Mouse (Mus musculus) erythroblast, embryonic 14.5 days (primary cell): ENCODE measurements at regions not wholly inside any gene's neighbourhood (a gene's known extent, or its start where the extent isn't known, plus 50 kb on each side); places are given as distances from the start of the nearest gene placed in this dataset.

Experiments
- GATA1 ChIP-seq: IDR thresholded peaks from 2 replicates; pipeline ENCODE4 v1.6.1; 2012; ENCODE audit warnings: low read length, inconsistent platforms, mixed read lengths
- TAL1 ChIP-seq: IDR thresholded peaks from 3 replicates; pipeline ENCODE4 v1.6.1; 2012; ENCODE audit warnings: low read length, inconsistent platforms, mixed read lengths

DNA sequence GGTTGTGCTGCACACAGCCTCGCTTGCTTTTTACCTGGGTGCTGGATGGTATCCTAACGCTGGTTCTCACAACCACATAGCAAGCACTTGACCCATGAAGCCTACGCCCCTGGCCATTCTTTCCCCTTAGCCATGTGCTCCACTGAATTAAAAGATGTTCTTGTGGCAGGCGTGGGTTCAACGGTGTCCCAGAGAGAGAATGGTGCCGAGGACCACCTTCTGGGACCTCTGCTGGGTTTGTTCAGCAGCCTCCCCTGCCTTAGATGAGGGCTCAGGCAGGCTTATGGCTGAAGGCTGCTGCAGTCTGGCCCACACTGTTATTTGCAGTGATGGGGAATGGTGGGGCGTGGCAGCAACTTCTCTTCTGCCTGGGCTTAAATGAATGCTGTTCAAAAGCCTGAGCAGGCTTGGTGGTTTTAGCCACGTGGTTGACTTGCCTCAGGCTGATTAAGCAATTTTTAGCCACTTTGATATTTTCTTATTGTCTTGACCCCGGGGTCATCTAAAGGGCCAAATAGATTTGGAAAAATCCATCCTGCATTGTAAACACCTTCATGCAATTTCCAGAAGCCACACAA is 119.5 kb upstream of the Tbca start:
- TF ChIP-seq GATA1 (no peak), TAL1 (no peak)
